Mouse (Mus musculus): ENCODE results near the gene Gbp5. TPM values are rescaled to one million over a fixed set of nuclear protein-coding genes. Genes with fewer than 3 reads are reported as not detected.
A peak's percentile ranks its signal among the peaks of the same experiment; 100 is the strongest.
"Not testable (repeated sequence)": the region's sequence is repeated elsewhere in the genome, so short reads cannot be mapped to it uniquely, and the experiment has no call there.

Gene Gbp5
- total and polyA plus RNA-seq, 3 experiments = 2.1 to 10.9 (median 6.0) TPM

DNA sequence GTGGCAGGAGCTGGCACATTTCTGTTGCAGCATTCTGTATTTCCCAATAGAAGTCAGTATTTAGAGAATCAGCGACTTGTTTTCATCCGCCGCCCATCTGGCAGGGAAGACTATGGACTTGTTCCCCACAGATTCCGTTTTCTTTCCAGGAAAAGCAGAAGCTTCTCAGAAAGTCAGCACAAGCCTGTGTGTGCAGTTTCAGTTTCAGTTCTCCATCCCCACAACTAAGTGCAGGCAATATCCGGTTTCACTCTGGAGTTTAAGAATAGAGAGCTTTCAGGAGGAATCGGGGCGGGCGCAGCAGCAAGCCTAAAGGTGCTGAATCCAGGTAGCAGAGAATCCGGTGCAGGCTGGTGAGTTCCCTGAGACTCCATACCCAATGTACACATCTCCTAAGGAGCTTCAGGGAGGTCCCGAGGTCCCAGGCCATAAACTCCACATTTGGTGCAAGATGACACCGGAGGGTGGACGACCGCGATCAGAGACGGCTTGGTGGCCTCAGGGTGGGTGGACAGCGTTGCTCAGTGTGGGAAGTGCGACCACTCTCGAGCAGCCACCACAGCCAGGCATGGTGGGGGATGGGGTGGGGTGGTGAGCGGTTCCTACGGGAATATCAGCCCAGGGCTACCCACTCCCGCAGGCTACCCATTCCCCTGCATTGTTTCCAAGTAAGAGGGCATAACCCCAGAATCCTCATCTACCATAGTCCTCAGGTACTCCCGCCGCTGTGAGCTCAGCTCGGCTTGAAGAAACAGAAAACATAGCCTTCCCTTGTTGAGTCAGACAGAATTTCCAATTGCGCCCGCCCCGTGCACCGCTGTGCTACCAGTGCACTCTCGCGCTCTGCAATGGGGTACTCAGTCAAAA is 36.5 kb downstream of the Gbp5 start, which contains the start of gene Gbp7:
Gene Gbp7 (plus strand): TSS at position 256 of the 867 bp plus-strand sequence.
- peaks cover 9% of the 10 kb centered on the region; the same call in 1 of the 2 replicates for H3K36me3 ChIP-seq (ENCODE audit: control insufficient read depth, insufficient read depth, low read length)
- peak within 1 kb of the TSS; percentile 97 for H3K9ac ChIP-seq (ENCODE audit: low read depth, low read length)
- peak; percentile 67 to 80 for DNase-seq
- TF ChIP-seq EP300 (IDR thresholded peaks at IDR 0.05; ENCODE audit: insufficient read depth, low read depth, low read length) (no peak), POLR2A (IDR thresholded peaks at IDR 0.05; ENCODE audit: insufficient read depth, low read depth, low read length) (peak; percentile 72)
- peaks cover 1% of the 10 kb centered on the region; the same call in 1 of the 2 replicates for H3K79me2 ChIP-seq (replicated peaks; ENCODE audit: control insufficient read depth, insufficient read depth, low read length)
- peaks cover 6% of the 10 kb centered on the region for H3K4me1 ChIP-seq (ENCODE audit: control insufficient read depth, insufficient read depth, low read length)
- no peaks in the 10 kb centered on the region for H3K27me3 ChIP-seq (ENCODE audit: control insufficient read depth, insufficient read depth, low read length)
- peak within 1 kb of the TSS; percentile 80 for H3K4me3 ChIP-seq
- H3K27ac ChIP-seq = peak within 1 kb of the TSS; percentile 86
- WGBS = under 1% methylated on average over 29 of the region's 30 CpGs
- intact Hi-C loops (cut with DNase I) = loop anchor here (1.0 to 2.0 kb wide), 2 partner anchors 29 to 34 kb away; no protein-coding TSS in a partner anchor

DNA sequence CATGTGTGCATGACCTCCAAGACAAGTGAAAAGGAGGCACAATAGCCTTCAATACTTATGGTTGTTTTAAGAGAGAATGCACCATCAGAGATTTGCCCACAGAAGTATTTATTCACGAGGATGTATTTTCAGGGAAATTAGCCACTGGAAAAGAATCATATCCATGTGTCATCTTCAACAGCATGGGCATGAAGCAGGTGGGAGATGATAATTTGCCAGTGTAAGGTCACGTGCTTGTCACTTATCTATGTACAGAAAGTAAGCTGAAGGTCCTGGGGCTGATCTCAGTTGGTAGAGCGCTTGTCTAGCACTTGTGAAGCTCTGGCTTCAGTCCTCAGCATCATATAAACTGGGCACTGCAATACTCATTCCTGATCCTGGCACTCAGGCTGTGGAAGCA is 37.8 kb downstream of the Gbp5 start:
- intact Hi-C loops (cut with DNase I) = loop anchor here (2.0 kb wide), 1 partner anchor 35 kb away; no protein-coding TSS in a partner anchor
- H3K79me2 ChIP-seq (replicated peaks; ENCODE audit: control insufficient read depth, insufficient read depth, low read length) = peaks cover 1% of the 10 kb centered on the region; the same call in 1 of the 2 replicates

DNA sequence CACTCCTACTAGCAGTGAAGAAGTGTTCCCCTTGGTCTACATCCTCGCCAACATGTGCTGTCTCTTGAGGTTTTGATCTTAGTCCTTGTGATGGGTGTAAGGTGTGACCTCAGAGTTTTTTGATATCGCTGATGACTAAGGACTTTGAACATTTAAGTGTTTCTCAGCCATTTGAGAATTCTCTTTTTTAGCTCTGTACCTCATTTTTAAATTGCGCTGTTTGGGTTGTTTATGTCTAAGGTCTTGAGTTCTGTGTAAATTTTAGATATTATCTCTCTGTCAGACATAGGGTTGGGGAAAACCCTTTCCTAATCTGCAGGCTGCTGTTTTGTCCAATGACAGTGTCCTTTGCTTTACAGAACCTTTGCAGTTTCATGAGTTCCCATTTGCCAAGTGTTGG is 39.4 kb downstream of the Gbp5 start:
- no peak for DNase-seq
- WGBS = 94% methylated on average over 3 of the region's 3 CpGs
- intact Hi-C loops (cut with DNase I) = no loop called here
- TF ChIP-seq POLR2A (IDR thresholded peaks at IDR 0.05; ENCODE audit: insufficient read depth, low read depth, low read length) (no peak), CTCF (IDR thresholded peaks at IDR 0.05) (no peak), EP300 (IDR thresholded peaks at IDR 0.05; ENCODE audit: insufficient read depth, low read depth, low read length) (no peak)
- H3K27me3 ChIP-seq (ENCODE audit: control insufficient read depth, insufficient read depth, low read length) = no peaks in the 10 kb centered on the region
- peaks cover 6% of the 10 kb centered on the region for H3K4me1 ChIP-seq (ENCODE audit: control insufficient read depth, insufficient read depth, low read length)
- H3K9ac ChIP-seq (ENCODE audit: low read depth, low read length) = no peak overlapping the region
- peaks cover 1% of the 10 kb centered on the region; the same call in 1 of the 2 replicates for H3K79me2 ChIP-seq (replicated peaks; ENCODE audit: control insufficient read depth, insufficient read depth, low read length)
- H3K4me3 ChIP-seq = no peak overlapping the region
- no peak overlapping the region for H3K27ac ChIP-seq
- peaks cover 9% of the 10 kb centered on the region; the same call in 1 of the 2 replicates for H3K36me3 ChIP-seq (ENCODE audit: control insufficient read depth, insufficient read depth, low read length)

More for the DNA sequence above, 37.8 kb downstream of the Gbp5 start:
- H3K4me1 ChIP-seq (ENCODE audit: control insufficient read depth, insufficient read depth, low read length) = peaks cover 6% of the 10 kb centered on the region
- DNase-seq = no peak
- no peak overlapping the region for H3K9ac ChIP-seq (ENCODE audit: low read depth, low read length)
- no peak overlapping the region for H3K27ac ChIP-seq
- H3K27me3 ChIP-seq (ENCODE audit: control insufficient read depth, insufficient read depth, low read length) = no peaks in the 10 kb centered on the region
- H3K36me3 ChIP-seq (ENCODE audit: control insufficient read depth, insufficient read depth, low read length) = peaks cover 9% of the 10 kb centered on the region; the same call in 1 of the 2 replicates
- 87% methylated on average over 3 of the region's 3 CpGs for WGBS
- TF ChIP-seq CTCF (IDR thresholded peaks at IDR 0.05) (no peak), EP300 (IDR thresholded peaks at IDR 0.05; ENCODE audit: insufficient read depth, low read depth, low read length) (no peak), POLR2A (IDR thresholded peaks at IDR 0.05; ENCODE audit: insufficient read depth, low read depth, low read length) (no peak)
- no peak overlapping the region for H3K4me3 ChIP-seq

DNA sequence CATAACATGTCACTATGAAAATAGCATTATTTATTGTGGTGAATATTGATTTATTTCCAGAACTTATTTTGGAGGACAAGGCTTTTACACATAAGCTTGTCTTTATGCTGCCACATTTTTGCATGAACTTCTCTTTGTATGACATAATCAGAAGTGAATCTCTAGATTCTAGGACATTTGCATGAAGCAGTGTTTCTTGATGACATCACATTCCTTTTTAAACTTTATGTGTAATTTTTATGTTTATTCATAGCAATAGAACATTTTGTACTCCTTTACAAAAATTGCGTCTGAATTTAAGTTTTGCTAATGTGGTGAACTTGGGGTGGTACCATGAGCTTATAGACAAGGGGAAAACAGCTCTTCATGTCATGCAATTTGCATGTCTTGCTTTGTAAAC is 41.9 kb downstream of the Gbp5 start:
- Histone ChIP-seq H3K4me1 (ENCODE audit: control insufficient read depth, insufficient read depth, low read length) (peaks cover 3% of the 10 kb centered on the region), H3K27me3 (ENCODE audit: control insufficient read depth, insufficient read depth, low read length) (no peaks in the 10 kb centered on the region), H3K9ac (ENCODE audit: low read depth, low read length) (no peak overlapping the region), H3K4me3 (no peak overlapping the region), H3K79me2 (replicated peaks; ENCODE audit: control insufficient read depth, insufficient read depth, low read length) (peaks cover 1% of the 10 kb centered on the region; the same call in 1 of the 2 replicates), H3K27ac (no peak overlapping the region), H3K36me3 (ENCODE audit: control insufficient read depth, insufficient read depth, low read length) (peaks cover 7% of the 10 kb centered on the region; the same call in 1 of the 2 replicates)
- DNase-seq = no peak
- intact Hi-C loops (cut with DNase I) = no loop called here
- WGBS = 59% methylated on average over 1 of the region's 1 CpGs
- no peak for TF ChIP-seq POLR2A (IDR thresholded peaks at IDR 0.05; ENCODE audit: insufficient read depth, low read depth, low read length)
- TF ChIP-seq CTCF (IDR thresholded peaks at IDR 0.05) = no peak
- TF ChIP-seq EP300 (IDR thresholded peaks at IDR 0.05; ENCODE audit: insufficient read depth, low read depth, low read length) = no peak

DNA sequence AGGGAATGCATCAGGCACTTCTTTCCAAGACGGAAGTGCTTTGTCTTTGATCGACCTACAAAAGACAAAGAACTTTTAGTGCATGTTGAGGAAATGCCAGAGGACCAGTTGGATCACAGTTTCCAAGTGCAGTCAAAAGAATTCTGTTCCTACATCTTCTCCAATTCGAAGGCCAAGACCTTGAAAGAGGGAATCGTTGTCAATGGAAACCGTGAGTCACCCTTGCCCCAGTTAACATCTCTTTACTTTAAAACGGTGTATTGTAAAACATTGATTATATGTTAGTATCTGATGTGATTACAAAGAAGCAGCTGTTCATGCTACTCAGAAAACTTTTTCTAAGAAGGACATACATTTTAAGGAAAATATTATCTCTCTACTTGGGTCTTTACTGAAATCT is 47.6 kb downstream of the Gbp5 start:
- intact Hi-C loops (cut with DNase I) = no loop called here
- Histone ChIP-seq H3K36me3 (ENCODE audit: control insufficient read depth, insufficient read depth, low read length) (peaks cover 5% of the 10 kb centered on the region), H3K79me2 (replicated peaks; ENCODE audit: control insufficient read depth, insufficient read depth, low read length) (no peaks in the 10 kb centered on the region), H3K4me1 (ENCODE audit: control insufficient read depth, insufficient read depth, low read length) (no peaks in the 10 kb centered on the region), H3K4me3 (no peak overlapping the region), H3K9ac (ENCODE audit: low read depth, low read length) (no peak overlapping the region), H3K27me3 (ENCODE audit: control insufficient read depth, insufficient read depth, low read length) (no peaks in the 10 kb centered on the region), H3K27ac (no peak overlapping the region)
- DNase-seq = no peak
- 65% methylated on average over 6 of the region's 6 CpGs for WGBS
- TF ChIP-seq POLR2A (IDR thresholded peaks at IDR 0.05; ENCODE audit: insufficient read depth, low read depth, low read length) = no peak
- no peak for TF ChIP-seq EP300 (IDR thresholded peaks at IDR 0.05; ENCODE audit: insufficient read depth, low read depth, low read length)
- no peak for TF ChIP-seq CTCF (IDR thresholded peaks at IDR 0.05)

DNA sequence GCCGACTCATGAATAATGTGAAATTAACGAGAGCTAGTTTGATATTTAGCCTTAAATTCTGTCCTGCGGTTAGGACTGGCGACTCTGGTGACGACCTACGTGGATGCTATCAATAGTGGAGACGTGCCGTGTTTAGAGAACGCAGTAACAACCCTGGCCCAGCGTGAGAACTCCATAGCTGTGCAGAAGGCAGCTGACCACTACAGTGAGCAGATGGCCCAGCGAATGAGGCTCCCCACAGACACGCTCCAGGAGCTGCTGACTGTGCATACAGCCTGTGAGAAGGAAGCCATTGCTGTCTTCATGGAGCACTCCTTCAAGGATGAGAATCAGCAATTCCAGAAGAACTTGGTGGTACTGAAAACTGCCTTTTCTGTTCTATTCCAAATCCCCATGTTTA is 49.0 kb downstream of the Gbp5 start:
- H3K9ac ChIP-seq (ENCODE audit: low read depth, low read length); H3K27me3 ChIP-seq (ENCODE audit: control insufficient read depth, insufficient read depth, low read length); intact Hi-C loops (cut with DNase I); H3K4me3 ChIP-seq; H3K27ac ChIP-seq; H3K79me2 ChIP-seq (replicated peaks; ENCODE audit: control insufficient read depth, insufficient read depth, low read length); H3K4me1 ChIP-seq (ENCODE audit: control insufficient read depth, insufficient read depth, low read length); H3K36me3 ChIP-seq (ENCODE audit: control insufficient read depth, insufficient read depth, low read length); DNase-seq: not testable (repeated sequence)
- WGBS = 89% methylated on average over 12 of the region's 12 CpGs
